Mouse (Mus musculus): ENCODE data around the gene Slc25a33.
A peak's percentile ranks its signal among the peaks of the same experiment; 100 is the strongest.

Gene Slc25a33

DNA sequence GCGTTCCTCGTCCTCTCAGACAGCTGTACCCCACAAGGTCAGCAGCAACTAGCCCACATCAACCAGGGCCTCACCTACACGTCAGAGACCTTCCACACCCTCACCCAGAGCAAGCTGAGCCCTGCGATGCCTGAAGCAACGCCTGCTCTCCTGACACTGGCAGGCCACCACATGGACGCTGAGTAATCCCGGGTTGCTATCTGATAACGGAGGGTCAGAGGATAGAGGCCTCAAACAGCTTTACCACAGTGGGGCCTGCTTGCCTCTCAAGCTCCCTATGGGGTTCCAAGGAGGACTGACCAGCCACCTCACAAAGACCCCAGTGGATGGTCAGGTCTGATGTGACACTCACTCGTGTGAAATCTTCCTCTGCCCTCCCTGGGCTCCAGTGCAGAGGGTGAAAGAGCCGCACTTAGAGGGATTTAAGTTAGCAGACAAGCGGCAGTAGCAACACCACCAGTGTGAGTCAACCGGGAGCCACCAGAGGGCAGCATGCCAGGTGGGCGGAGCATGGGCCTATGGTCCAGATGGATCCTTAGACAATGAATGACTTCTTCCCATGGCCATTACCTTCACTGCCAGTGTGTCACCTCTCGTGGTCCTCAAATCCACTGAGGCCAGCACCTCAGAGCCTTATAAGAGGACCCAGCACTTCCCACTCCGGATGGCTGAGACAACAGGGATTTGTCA is 48.3 kb downstream of the Slc25a33 start:
- DNase-seq (ENCODE audit: low spot score), result no peak

DNA sequence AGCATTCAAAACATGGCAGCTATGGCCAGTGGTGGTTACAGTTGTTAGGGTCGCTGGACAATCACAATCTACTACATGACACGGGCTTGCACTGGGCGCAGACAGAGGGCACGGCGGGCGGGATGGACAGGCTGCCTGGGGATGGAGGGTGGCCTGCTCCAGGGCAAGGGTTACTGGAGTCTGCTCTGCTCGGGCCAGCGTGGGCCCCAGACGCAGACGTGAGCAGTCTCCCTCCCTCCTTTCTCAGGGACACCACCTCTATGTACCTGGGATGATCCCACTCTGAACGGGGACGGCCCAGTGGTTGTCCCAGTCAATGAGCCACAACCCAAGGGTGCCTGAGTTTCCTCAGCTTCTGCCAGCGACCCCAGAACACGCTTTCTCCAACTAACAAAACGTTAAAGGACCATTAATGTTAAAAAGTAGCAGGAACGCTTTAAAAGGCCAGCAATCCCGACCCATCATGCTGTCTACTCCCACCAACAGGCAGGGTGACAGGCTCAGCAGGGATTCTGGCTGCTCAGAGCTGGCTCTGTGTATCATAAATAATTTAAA is 49.1 kb downstream of the Slc25a33 start:
- DNase-seq (ENCODE audit: low spot score), result no peak

DNA sequence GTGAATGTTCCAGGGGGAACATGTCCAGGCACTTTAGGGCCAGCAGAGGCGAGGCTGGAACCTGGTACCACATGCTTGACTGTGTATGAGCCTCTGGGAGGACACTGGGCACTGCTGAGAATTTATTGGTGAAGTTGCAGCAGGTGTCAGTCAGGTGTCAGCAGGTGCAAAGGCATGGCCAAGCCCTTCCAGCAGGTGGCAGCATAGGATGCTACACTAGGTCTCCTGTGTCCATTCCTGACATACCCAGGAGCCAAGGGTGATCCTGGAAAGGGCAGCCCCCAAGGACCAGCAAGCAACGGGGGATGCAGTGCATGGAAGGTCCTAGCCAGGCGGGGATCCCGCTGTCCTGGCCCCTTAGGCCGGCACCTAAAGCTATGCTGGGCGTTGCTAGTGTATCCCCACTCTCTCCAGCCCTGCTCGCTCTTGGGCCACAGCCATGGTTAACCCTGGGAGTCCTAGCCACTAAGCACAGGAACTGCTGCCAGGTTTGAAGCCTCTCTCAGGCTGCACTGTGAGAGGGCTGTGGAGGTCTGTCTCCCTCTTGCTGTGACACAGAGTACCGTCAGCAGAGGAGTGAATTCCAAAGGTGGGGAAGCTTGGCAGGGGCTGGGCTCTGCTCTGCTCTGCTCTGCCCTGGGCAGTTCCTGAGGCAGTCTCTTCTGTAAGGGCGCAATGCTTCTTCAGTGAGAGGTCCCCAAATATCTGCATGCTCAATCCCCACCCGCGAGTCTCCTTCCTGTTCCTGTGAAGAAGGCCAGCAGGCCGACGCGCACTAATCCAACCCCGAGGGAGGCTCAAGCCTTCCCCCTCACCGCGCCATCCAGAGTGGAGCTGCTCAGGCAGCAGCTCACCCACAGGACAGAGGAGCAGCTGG is 50.0 kb downstream of the Slc25a33 start:
- DNase-seq (ENCODE audit: low spot score), result no peak

- DNase-seq (ENCODE audit: low spot score), result no peak
Measured at GRCm38 (mm10) chr4:149723021-149723390, 51.1 kb downstream of the Slc25a33 start.

GRCm38 (mm10) chr4:149722104-149723020 is 51.7 kb downstream of the Slc25a33 start:
- no peak for DNase-seq (ENCODE audit: low spot score)

GRCm38 (mm10) chr4:149721163-149721562 is 52.9 kb downstream of the Slc25a33 start:
- no peak for DNase-seq (ENCODE audit: low spot score)

DNA sequence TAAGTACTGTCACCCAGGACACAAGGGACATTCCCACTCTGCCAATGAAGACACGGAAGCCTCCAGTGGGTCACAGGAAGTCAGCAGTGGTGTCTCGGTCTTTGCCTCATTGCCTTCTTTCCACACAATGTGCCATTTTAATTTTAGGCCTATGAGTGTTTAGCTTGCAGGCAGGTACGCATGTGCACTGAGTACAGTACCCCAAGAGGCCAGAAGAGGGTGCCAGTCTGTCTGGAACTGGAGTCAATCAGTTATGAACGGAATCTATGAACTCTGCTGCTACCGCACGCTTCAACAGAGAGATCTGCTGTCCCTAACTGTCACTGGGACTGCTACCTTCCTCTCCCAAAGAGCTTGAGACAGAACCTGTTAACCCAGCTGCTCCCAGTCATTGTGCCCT is 54.4 kb downstream of the Slc25a33 start:
- no peak for DNase-seq (ENCODE audit: low spot score)

DNA sequence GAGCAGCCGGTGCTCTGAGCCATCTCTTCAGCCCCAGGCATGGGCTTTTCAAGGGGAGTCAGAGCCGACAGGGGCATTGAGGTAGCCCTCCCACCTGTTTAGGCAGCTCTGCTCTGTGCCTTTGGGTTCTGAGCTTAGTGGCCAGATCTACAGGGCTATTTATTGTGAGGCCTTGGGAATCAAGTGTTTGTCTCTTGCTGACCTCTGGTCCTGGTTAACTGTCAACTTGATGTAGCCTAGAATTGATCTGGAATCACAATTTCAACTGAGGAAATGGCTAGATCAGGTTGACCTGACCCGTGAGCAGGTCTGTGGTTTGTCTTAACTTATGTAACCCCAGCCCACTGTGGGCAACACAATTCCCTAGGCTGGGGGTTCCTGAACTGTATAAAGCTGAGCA is 59.5 kb downstream of the Slc25a33 start:
- DNase-seq (ENCODE audit: low spot score), result no peak

DNA sequence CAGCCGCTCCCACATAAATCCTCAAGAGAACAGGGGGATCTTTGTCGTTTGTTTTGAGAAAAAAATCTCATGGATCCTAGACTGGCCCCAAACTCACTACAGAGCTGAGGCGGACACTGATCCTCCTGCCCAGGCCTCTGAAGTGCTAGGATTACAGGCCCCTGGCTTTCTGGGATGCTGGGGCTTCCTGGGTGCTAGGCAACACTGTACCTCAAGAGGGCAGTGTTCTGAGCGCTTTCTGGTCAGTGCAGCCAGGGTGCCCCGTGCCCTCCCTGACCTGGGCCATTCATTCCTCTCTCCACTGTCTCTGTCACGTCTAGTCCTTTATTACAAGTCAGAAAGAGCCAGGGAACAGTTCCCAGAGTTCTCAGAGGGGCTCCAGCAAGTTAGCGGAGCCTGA is 62.1 kb downstream of the Slc25a33 start:
- no peak for DNase-seq (ENCODE audit: low spot score)

GRCm38 (mm10) chr4:149711485-149711884 is 62.6 kb downstream of the Slc25a33 start:
- DNase-seq (ENCODE audit: low spot score), result no peak

DNA sequence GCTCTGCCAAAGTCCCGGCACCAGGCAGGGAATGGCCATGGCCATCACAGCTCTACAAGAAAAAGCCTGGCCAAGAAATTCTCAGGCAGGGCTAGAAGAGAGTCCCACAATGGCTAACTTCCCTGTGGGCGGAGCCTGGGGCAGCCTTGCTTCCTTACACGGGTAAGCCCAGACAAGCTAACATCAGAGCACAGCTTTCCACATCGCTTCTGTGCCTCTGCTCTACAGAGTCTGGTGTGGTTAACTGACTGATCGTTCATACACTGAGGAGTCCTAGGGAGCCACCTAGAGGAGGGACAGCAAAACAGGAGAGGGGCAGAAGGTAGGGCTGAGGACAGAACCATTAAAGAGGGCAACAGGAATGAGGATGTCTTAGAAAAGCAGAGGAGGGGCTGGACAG is 63.6 kb downstream of the Slc25a33 start:
- DNase-seq (ENCODE audit: low spot score), result no peak

- DNase-seq (ENCODE audit: low spot score), result no peak
Measured at GRCm38 (mm10) chr4:149705941-149706340, 68.1 kb downstream of the Slc25a33 start.

DNA sequence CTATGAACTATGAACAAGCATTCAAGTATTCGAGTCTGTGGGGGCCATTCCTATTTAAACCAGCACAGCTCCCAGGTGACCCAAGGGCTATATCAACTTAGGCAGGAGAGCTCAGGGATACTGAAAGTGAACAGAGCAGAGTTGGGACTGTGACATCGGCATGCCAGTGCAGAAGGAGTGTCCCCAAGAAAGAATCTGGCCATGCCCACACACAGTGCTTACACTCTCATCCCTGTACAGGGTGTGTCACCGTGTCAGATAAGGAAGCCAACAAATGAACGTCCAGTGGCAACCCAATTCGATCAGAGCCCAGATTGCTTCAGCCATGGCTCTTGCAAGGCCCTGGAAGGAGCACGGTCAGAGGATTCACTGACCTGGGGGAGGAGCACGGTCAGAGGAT is 68.8 kb downstream of the Slc25a33 start:
- DNase-seq (ENCODE audit: low spot score), result no peak

DNA sequence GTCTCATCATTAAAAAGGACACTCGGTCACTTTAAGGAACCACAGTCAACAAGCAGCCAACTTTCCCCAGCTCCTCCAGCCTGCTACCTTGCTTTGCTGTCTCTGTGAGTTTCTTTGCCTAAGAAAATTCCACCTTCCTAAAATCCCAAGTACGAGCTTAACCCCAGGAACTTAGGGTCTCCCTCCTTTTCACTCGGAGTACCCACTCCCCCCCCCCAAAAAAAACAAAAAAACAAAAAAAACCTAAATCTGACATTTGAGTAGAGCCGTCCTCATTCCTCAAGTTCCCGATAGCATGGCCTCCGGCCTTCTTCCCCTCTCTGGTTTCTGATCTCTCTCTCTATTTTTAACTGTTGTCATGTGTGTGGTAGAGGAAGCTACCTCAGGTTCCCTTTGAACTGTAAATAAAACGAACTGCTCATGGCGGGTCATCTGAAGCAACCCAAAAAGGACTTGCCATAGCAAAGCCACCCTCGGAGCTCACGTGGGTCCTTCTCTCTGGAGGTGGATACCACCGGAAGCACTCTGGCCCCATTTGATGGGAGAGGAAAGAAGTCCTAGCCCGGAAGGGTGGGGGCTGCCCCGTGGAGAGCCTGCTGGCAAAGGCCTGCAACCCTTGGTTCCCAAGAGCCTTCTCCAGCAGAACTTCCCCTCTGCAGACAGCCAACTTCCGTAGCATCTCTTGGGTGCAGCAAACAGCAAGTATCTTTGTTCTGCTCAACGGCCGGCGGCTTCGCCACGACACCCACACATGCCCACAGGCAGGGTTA is 71.7 kb downstream of the Slc25a33 start, which contains the start of gene Pik3cd:
TSS of gene Pik3cd (minus strand) at position 362 of the 770 bp plus-strand sequence.
- no peak for DNase-seq (ENCODE audit: low spot score)

DNA sequence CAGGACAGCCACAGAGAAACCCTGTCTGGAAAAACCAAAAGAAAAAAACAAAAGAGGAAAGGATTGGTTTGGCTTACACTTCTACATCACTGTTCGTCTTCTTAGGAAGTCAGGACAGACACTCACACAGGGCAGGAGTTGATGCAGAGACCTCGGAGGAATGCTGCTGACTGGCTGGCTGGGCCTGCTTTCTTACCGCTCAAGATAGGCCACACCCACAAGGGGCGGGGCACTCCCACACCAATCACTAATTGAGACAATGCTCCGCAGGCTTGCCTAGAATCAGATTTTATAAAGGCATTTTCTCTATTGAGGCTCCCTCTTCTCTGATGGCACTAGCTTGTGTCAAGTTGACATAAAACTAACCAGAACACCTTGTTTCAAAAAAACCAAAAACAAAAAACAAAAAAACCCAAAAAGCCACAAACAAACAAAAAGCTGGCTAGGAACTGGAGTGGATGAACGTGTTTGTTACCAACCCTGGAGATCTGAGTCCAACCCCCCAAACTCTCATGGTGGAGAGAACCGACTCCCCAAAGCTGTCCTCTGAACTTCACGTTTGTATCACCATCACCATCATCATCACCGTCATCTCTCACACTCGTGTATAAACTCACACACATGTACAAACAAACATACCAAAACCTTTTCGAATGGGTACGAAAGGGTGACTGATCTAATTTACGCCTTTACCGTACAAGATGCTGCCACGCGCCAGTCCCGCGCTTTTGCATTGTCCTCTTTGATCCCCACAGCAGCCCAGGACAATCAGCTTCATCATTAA is 72.5 kb downstream of the Slc25a33 start:
- no peak for DNase-seq (ENCODE audit: low spot score)

DNA sequence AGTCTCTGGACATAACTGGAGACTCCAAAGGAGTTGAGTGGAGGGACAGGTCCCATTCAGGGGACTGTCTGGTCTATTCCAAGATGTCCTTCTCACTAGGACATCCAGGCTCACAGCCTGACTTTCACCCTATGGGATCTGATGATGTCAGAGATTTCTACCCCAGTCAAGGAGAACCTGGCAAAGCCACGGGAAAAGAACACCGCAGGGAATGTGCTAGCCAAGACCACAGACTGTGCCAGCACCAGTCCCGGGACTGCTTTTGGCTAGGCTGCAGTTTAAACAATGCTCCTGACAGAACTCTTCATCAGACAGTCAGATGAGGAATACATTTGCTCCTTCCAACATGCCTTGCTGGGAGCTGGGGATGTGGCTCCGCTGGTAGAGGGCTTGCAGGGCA is 74.1 kb downstream of the Slc25a33 start:
- no peak for DNase-seq (ENCODE audit: low spot score)

GRCm38 (mm10) chr4:149698197-149698821 is 75.8 kb downstream of the Slc25a33 start:
- peak; percentile 43 for DNase-seq (ENCODE audit: low spot score)

- DNase-seq (ENCODE audit: low spot score), result no peak
Measured at GRCm38 (mm10) chr4:149697506-149698196, 76.4 kb downstream of the Slc25a33 start.

Measured in testis, postnatal 14 days (tissue).